Mouse (Mus musculus) NIH3T3 (cell line): ENCODE data around the gene Slc43a3.

Source experiments
- DNase-seq: peaks from one replicate; pipeline ENCODE4 v3.0.0-alpha.2; 2012; ENCODE audit warnings: low read depth

Gene Slc43a3

GRCm38 (mm10) chr2:84937491-84938150 is 1.2 kb downstream of the Slc43a3 start:
- peak; percentile 23 for DNase-seq

GRCm38 (mm10) chr2:84938249-84938946 is 2.0 kb downstream of the Slc43a3 start:
- no peak for DNase-seq

- no peak for DNase-seq
These were observed 2.9 kb downstream of the Slc43a3 start for GRCm38 (mm10) chr2:84939306-84939705.

GRCm38 (mm10) chr2:84939711-84940110 is 3.3 kb downstream of the Slc43a3 start:
- DNase-seq = no peak

GRCm38 (mm10) chr2:84941332-84941731 is 5.0 kb downstream of the Slc43a3 start:
- DNase-seq = peak; percentile 52

- DNase-seq = peak; percentile 50
These were observed 5.4 kb downstream of the Slc43a3 start for GRCm38 (mm10) chr2:84941795-84942194.

GRCm38 (mm10) chr2:84947154-84947771 is 10.9 kb downstream of the Slc43a3 start:
- peak; percentile 13 for DNase-seq

- DNase-seq = no peak
These were observed 11.9 kb downstream of the Slc43a3 start for GRCm38 (mm10) chr2:84948252-84948651.

- no peak for DNase-seq
These were observed 12.3 kb downstream of the Slc43a3 start for GRCm38 (mm10) chr2:84948721-84949120.

- DNase-seq = peak; percentile 49
These were observed 14.6 kb downstream of the Slc43a3 start for GRCm38 (mm10) chr2:84951027-84951426.

- DNase-seq = peak; percentile 30
These were observed 15.9 kb downstream of the Slc43a3 start for GRCm38 (mm10) chr2:84952251-84952650.

- no peak for DNase-seq
These were observed 16.3 kb downstream of the Slc43a3 start for GRCm38 (mm10) chr2:84952693-84953092.

- no peak for DNase-seq
These were observed 19.1 kb downstream of the Slc43a3 start for GRCm38 (mm10) chr2:84955435-84955834.

GRCm38 (mm10) chr2:84956274-84956673 is 19.9 kb downstream of the Slc43a3 start:
- DNase-seq = peak; percentile 84

GRCm38 (mm10) chr2:84958588-84959264 is 22.3 kb downstream of the Slc43a3 start:
- no peak for DNase-seq

- peak; percentile 94 for DNase-seq
These were observed 24.9 kb downstream of the Slc43a3 start for GRCm38 (mm10) chr2:84961300-84961699.

- no peak for DNase-seq
These were observed 25.5 kb downstream of the Slc43a3 start for GRCm38 (mm10) chr2:84961901-84962300.

- DNase-seq = no peak
These were observed 26.6 kb downstream of the Slc43a3 start for GRCm38 (mm10) chr2:84962906-84963507.

- DNase-seq = no peak
These were observed 27.9 kb downstream of the Slc43a3 start for GRCm38 (mm10) chr2:84964111-84964801.

- DNase-seq = peak; percentile 22
These were observed 31.1 kb downstream of the Slc43a3 start for GRCm38 (mm10) chr2:84967318-84967991.

GRCm38 (mm10) chr2:84975580-84975979 is 39.2 kb downstream of the Slc43a3 start:
- DNase-seq = no peak
